Mouse (Mus musculus): Measurements from ENCODE around the gene Gclm.

GRCm38 (mm10) chr3:122292300-122293222 lies 47.2 kb downstream of the Gclm start:
- TF ChIP-seq CTCF (IDR thresholded peaks at IDR 0.05; ENCODE audit: low read depth) = peak; percentile 32
- no peak for TF ChIP-seq EP300 (IDR thresholded peaks at IDR 0.05; ENCODE audit: low read depth)

All from heart, postnatal 0 days (tissue).